Mouse (Mus musculus) E14TG2a.4 (cell line): ENCODE results near the gene Slc3a2.

Source experiments
- CTCF ChIP-seq: conservative IDR thresholded peaks from 2 replicates; pipeline ENCODE4 v1.5.1; 2014; ENCODE audit warnings: low read length
- NANOG ChIP-seq: IDR thresholded peaks from 2 replicates; pipeline ENCODE4 v1.6.1; 2014; ENCODE audit warnings: borderline replicate concordance, low read length, mixed read lengths

DNA sequence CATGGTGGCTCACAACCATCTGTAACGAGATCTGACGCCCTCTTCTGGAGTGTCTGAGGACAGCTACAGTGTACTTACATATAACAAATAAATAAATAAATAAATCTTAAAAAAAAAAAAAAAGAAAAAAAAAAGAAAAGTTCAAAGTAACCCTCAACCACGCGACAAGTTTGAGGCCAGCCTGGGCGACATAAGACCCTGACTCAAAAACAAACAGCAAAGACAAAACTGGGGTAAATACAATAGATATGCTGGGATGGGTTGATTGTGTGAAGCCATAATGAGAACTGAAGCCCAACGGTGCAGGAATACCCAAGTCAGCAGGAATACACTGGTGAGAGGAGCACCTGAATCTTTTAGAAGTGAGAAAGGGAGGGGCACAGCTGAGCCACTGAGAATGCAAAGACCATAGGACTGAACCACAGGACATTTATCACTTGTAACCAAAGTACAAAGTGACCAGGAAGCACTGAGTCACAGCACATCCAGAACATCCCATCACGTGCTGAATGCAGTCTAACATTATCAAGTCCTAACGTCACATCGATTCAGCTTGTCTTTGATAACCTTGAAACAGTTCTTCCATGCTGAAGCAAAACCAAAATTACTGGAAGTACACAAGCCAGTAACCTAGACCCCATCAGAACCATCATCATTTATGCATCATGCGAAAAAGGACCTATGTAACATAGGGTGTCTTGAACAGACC is 6.2 kb downstream of the Slc3a2 start:
- TF ChIP-seq CTCF: no peak
- no peak for TF ChIP-seq NANOG
